Mouse (Mus musculus) midbrain, embryonic 14.5 days (tissue): ENCODE measurements at regions not wholly inside any gene's neighbourhood (a gene's known extent, or its start where the extent isn't known, plus 50 kb on each side); places are given as distances from the start of the nearest gene placed in this dataset.

ENCODE experiments used
- ATAC-seq: fragments of 200-750 bp; cut with Nextera tagmentation; 2 replicates; pipeline ENCODE4 v1.8.0; 2017; ENCODE audit warnings: moderate number of reproducible peaks, moderate library complexity; ENCODE audit not compliant: low FRiP score, low TSS enrichment
- DNase-seq: peaks from one replicate; pipeline ENCODE4 v3.0.0-alpha.2; 2015
- H3K27ac ChIP-seq: fragments of 300-500 bp; sonication (generic); replicated peaks from 2 replicates; pipeline ENCODE4 v1.5.1; 2014; ENCODE audit warnings: mild to moderate bottlenecking, low read depth, low read length, moderate library complexity
- H3K27me3 ChIP-seq: fragments of 300-500 bp; sonication (generic); 2 replicates; pipeline ENCODE4 v1.6.1; 2014; ENCODE audit warnings: low read length, control low read depth, mixed read lengths; ENCODE audit not compliant: control insufficient read depth, insufficient read depth
- H3K36me3 ChIP-seq: fragments of 300-500 bp; sonication (generic); 2 replicates; pipeline ENCODE4 v1.6.1; 2014; ENCODE audit warnings: low read length, control low read depth; ENCODE audit not compliant: control insufficient read depth, insufficient read depth
- H3K4me1 ChIP-seq: fragments of 300-500 bp; sonication (generic); 2 replicates; pipeline ENCODE4 v1.6.1; 2014; ENCODE audit warnings: mild to moderate bottlenecking, antibody characterized with exemption, low read length, control low read depth; ENCODE audit not compliant: control insufficient read depth, insufficient read depth
- H3K4me2 ChIP-seq: fragments of 300-500 bp; sonication (generic); 2 replicates; pipeline ENCODE4 v1.6.1; 2014; ENCODE audit warnings: mild to moderate bottlenecking, low read length, moderate library complexity
- H3K4me3 ChIP-seq: fragments of 300-500 bp; sonication (generic); replicated peaks from 2 replicates; pipeline ENCODE4 v1.5.1; 2014; ENCODE audit warnings: low read depth, low read length
- H3K9ac ChIP-seq: fragments of 300-500 bp; sonication (generic); replicated peaks from 2 replicates; pipeline ENCODE4 v1.6.1; 2014; ENCODE audit warnings: mild to moderate bottlenecking, low read length, moderate library complexity
- H3K9me3 ChIP-seq: fragments of 300-500 bp; sonication (generic); 2 replicates; pipeline ENCODE4 v1.6.1; 2016; ENCODE audit warnings: low read length, control low read depth, mixed read lengths; ENCODE audit not compliant: control insufficient read depth
- WGBS: fragments of 180-500 bp; shearing (Covaris S2); extraction: QIAGEN DNeasy Blood & Tissue Kit; methylation state at CpG from one replicate; pipeline ENCODE4 v1.1.7; 2014; 5-methylcytosine and 5-hydroxymethylcytosine counted together

DNA sequence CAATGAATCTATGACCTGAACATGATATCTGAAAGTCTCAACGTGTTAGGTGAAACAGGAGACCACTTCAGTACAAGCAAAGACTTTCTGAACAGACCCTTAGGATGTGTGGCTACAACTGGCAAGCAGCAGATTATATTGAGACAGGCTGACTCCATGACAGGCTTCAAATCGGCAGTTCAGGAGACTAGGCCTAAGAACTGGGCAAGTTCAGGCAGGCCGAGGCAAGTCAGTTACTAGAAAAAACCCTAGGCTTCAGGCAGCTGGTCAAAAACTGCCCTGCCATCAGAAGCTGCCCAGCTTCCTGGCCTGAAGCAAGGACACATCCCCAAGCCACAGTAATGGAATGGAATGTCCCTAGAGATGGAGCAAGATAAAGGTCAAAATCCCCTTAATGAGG, 140.6 kb downstream of the Olfr721-ps1 start:
- H3K4me1 ChIP-seq, result no peaks in the 10 kb centered on the region
- H3K36me3 ChIP-seq, result no peaks in the 10 kb centered on the region
- H3K4me2 ChIP-seq, result no peak overlapping the region
- ATAC-seq (no peak), DNase-seq (no peak)
- H3K9ac ChIP-seq, result no peak overlapping the region
- WGBS, result 82% methylated on average over 3 of the region's 3 CpGs
- no peak overlapping the region for H3K4me3 ChIP-seq
- no peaks in the 10 kb centered on the region for H3K27me3 ChIP-seq
- no peak overlapping the region for H3K27ac ChIP-seq
- H3K9me3 ChIP-seq, result no peaks in the 10 kb centered on the region

DNA sequence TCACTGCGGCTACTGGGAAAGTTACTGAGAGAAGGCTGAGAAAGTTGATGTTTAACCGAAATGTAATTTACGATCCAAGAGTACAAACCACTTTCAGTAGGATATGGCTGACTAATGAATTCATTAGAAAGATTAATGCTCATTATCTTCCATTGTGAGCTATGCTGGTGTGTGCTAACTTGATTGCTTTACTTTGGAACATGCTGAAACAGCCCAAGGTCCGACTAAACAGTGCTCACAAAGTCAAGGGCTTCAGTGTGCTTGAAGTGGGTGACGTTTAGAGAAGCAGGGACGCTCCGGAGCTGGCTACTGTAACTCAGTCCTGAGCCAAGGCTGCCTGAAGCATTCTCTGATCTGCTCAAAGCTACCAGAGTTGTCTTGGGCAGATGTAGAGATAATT, 143.1 kb downstream of the Olfr721-ps1 start:
- H3K4me2 ChIP-seq, result no peak overlapping the region
- no peaks in the 10 kb centered on the region for H3K27me3 ChIP-seq
- H3K36me3 ChIP-seq, result no peaks in the 10 kb centered on the region
- DNase-seq (no peak), ATAC-seq (no peak)
- no peak overlapping the region for H3K4me3 ChIP-seq
- H3K4me1 ChIP-seq, result no peaks in the 10 kb centered on the region
- WGBS, result 85% methylated on average over 7 of the region's 7 CpGs
- no peak overlapping the region for H3K27ac ChIP-seq
- H3K9me3 ChIP-seq, result no peaks in the 10 kb centered on the region
- no peak overlapping the region for H3K9ac ChIP-seq

GRCm38 (mm10) chr14:14552201-14552600, 149.9 kb upstream of the Slc4a7 start:
- no peaks in the 10 kb centered on the region for H3K36me3 ChIP-seq
- no peak overlapping the region for H3K9ac ChIP-seq
- WGBS, result 53% methylated on average over 2 of the region's 2 CpGs
- no peaks in the 10 kb centered on the region for H3K9me3 ChIP-seq
- no peak overlapping the region for H3K4me3 ChIP-seq
- DNase-seq (no peak), ATAC-seq (no peak)
- no peaks in the 10 kb centered on the region for H3K27me3 ChIP-seq
- no peak overlapping the region for H3K4me2 ChIP-seq
- H3K4me1 ChIP-seq, result no peaks in the 10 kb centered on the region
- no peak overlapping the region for H3K27ac ChIP-seq

DNA sequence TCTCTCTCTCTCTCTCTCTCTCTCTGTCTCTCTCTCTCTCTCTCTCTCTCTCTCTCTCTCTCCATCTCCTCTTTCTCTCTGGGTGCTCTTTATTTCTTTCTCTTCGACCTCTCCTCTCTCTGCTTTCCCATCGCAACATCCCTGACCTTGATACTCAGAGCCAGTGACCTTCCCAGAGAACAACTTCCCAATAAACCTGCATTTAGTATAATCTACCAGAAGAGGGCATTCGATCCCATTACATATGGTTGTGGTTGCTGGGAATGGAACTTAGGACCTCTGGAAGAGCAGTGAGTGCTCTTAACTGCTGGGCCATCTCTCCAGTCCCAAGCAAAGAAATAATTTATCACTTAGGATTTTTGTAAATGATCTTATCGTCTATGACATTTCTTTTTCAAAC, 127.2 kb upstream of the Slc4a7 start:
- Histone ChIP-seq H3K4me2 (no peak overlapping the region), H3K27ac (no peak overlapping the region), H3K9ac (no peak overlapping the region), H3K4me3 (no peak overlapping the region), H3K9me3 (no peaks in the 10 kb centered on the region), H3K36me3 (no peaks in the 10 kb centered on the region), H3K4me1 (no peaks in the 10 kb centered on the region), H3K27me3 (no peaks in the 10 kb centered on the region)
- no peak for ATAC-seq
- 67% methylated on average over 4 of the region's 4 CpGs for WGBS
- no peak for DNase-seq

DNA sequence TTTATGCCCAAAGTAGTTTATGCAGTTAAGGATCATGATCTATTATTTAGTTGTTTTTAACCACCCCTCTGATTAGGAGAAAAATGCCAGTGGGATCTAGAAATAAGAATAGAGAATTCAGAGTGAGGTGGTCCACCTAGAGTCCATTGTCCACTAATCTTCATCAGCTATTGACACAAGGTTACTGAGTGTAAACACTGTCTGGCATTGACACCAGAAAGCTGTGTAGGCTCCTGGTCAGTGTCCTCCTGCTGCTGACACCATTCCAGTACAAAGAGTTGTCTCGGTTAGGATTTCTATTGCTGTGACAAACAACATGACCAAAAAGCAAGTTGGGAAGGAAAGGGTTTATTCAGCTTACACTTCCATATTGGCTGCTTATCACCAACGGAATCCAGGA, 110.1 kb upstream of the Slc4a7 start:
- no peak overlapping the region for H3K9ac ChIP-seq
- no peaks in the 10 kb centered on the region for H3K9me3 ChIP-seq
- WGBS, result 89% methylated on average over 2 of the region's 2 CpGs
- no peak overlapping the region for H3K4me2 ChIP-seq
- no peaks in the 10 kb centered on the region for H3K27me3 ChIP-seq
- no peak overlapping the region for H3K27ac ChIP-seq
- ATAC-seq, result no peak
- H3K36me3 ChIP-seq, result no peaks in the 10 kb centered on the region
- H3K4me3 ChIP-seq, result no peak overlapping the region
- no peaks in the 10 kb centered on the region for H3K4me1 ChIP-seq
- DNase-seq, result no peak

- DNase-seq (no peak), ATAC-seq (no peak)
- WGBS, result 88% methylated on average over 6 of the region's 6 CpGs
These were observed 107.3 kb upstream of the Slc4a7 start for GRCm38 (mm10) chr14:14594753-14595152.

GRCm38 (mm10) chr14:14596057-14596809, 105.8 kb upstream of the Slc4a7 start:
- Histone ChIP-seq H3K4me1 (no peaks in the 10 kb centered on the region), H3K4me3 (no peak overlapping the region), H3K36me3 (no peaks in the 10 kb centered on the region), H3K27me3 (no peaks in the 10 kb centered on the region), H3K27ac (no peak overlapping the region), H3K9ac (no peak overlapping the region), H3K4me2 (no peak overlapping the region), H3K9me3 (no peaks in the 10 kb centered on the region)
- WGBS, result 89% methylated on average over 3 of the region's 3 CpGs
- DNase-seq (no peak), ATAC-seq (no peak)

More at GRCm38 (mm10) chr14:14594753-14595152, 107.3 kb upstream of the Slc4a7 start:
- H3K4me1 ChIP-seq, result no peaks in the 10 kb centered on the region
- H3K36me3 ChIP-seq, result no peaks in the 10 kb centered on the region
- H3K4me3 ChIP-seq, result no peak overlapping the region
- H3K4me2 ChIP-seq, result no peak overlapping the region
- H3K9ac ChIP-seq, result no peak overlapping the region
- H3K9me3 ChIP-seq, result no peaks in the 10 kb centered on the region
- H3K27ac ChIP-seq, result no peak overlapping the region
- no peaks in the 10 kb centered on the region for H3K27me3 ChIP-seq

DNA sequence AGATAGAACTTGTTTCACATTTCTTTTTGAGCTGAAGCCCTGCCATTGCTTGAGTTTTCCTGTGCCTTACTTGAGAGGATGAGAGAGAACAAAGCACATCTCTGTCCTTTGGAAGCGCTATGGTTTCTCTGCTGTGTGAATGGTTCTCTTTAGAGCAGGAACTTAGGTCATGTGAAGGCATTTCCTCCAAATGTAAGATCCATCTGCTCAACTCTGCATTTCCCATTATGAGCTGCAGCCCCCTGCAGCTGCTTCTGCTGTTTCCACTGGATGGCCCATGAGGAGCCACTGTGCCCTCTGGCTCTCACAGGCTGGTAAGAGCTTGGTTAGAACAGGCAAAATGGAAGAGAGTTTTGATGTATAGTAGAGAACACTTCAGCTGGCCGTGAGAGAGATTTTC, 102.5 kb upstream of the Slc4a7 start:
- no peaks in the 10 kb centered on the region for H3K36me3 ChIP-seq
- H3K4me1 ChIP-seq, result no peaks in the 10 kb centered on the region
- no peak for ATAC-seq
- WGBS, result 81% methylated on average over 2 of the region's 2 CpGs
- H3K4me3 ChIP-seq, result no peak overlapping the region
- H3K9ac ChIP-seq, result no peak overlapping the region
- no peak for DNase-seq
- no peak overlapping the region for H3K27ac ChIP-seq
- H3K9me3 ChIP-seq, result no peaks in the 10 kb centered on the region
- H3K27me3 ChIP-seq, result no peaks in the 10 kb centered on the region
- H3K4me2 ChIP-seq, result no peak overlapping the region

DNA sequence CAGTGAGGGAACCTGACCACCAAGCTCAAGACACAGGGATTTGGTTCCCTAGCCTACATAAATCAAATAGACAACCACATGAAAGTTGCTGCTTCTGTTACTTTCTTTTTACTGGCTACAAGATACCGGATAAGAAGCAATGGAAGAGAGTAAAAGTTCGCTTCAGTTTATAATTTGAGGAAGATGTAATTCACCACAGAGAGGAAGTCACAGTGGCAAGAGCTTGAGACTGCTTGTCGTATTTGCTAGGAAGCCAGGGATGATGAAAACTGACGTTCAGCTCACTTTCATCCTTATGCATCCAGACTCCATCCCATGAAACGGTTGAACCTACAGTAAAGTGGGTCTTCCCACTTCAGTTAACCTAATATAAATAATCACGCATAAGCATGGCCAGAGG, 102.1 kb upstream of the Slc4a7 start:
- H3K36me3 ChIP-seq, result no peaks in the 10 kb centered on the region
- 89% methylated on average over 6 of the region's 6 CpGs for WGBS

More for the DNA sequence above, 102.1 kb upstream of the Slc4a7 start:
- no peaks in the 10 kb centered on the region for H3K4me1 ChIP-seq
- no peaks in the 10 kb centered on the region for H3K9me3 ChIP-seq
- DNase-seq (no peak), ATAC-seq (no peak)
- no peak overlapping the region for H3K9ac ChIP-seq
- H3K4me3 ChIP-seq, result no peak overlapping the region
- no peak overlapping the region for H3K4me2 ChIP-seq
- H3K27ac ChIP-seq, result no peak overlapping the region
- no peaks in the 10 kb centered on the region for H3K27me3 ChIP-seq
